Mouse (Mus musculus) brain, embryonic 14.5 days (tissue): ENCODE results near the gene B3gat1.

Source experiments
- CTCF ChIP-seq: fragments of 200-500 bp; IDR thresholded peaks from 2 replicates; pipeline ENCODE4 v1.5.1; 2012; ENCODE audit warnings: inconsistent platforms, mild to moderate bottlenecking, moderate library complexity, borderline replicate concordance; ENCODE audit not compliant: insufficient read depth, insufficient read length; ENCODE audit errors: extremely low read depth
- POLR2A ChIP-seq: fragments of 200-500 bp; IDR thresholded peaks from 2 replicates; pipeline ENCODE4 v1.6.1; 2012; ENCODE audit warnings: mild to moderate bottlenecking, inconsistent platforms, borderline replicate concordance; ENCODE audit not compliant: poor library complexity, insufficient read depth, insufficient read length, severe bottlenecking; ENCODE audit errors: extremely low read depth

DNA sequence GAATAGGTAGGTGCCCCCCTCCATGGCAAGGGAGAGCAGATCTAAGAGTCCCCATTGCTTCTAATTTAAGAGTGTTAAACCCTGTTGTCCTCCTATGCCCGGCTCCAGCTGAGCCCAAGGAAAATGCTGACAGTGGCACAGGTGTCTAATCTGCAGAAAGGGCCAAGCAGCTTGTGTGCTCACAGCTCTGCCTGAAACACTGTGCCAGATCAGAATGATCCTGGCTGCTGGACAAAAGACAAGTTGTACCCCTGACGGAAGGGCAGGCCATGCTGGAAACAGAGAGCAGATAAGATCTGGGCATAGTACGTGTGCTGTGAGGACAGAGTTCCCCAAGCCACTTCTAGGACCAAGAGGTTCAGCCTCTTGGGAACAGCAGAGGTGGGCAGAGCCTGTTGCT, 59.3 kb downstream of the B3gat1 start:
- no peak for TF ChIP-seq CTCF
- TF ChIP-seq POLR2A = no peak
